Mouse (Mus musculus) liver, postnatal 0 days (tissue): Measurements from ENCODE around the gene Ppp1r12b.

Experiments used
- CTCF ChIP-seq: sonication (generic); IDR thresholded peaks from 2 replicates; pipeline ENCODE4 v1.5.1; 2016; ENCODE audit warnings: antibody characterized with exemption, low read depth
- EP300 ChIP-seq: IDR thresholded peaks from 2 replicates; pipeline ENCODE4 v1.6.1; 2016; ENCODE audit warnings: antibody characterized with exemption, low read depth, mild to moderate bottlenecking

DNA sequence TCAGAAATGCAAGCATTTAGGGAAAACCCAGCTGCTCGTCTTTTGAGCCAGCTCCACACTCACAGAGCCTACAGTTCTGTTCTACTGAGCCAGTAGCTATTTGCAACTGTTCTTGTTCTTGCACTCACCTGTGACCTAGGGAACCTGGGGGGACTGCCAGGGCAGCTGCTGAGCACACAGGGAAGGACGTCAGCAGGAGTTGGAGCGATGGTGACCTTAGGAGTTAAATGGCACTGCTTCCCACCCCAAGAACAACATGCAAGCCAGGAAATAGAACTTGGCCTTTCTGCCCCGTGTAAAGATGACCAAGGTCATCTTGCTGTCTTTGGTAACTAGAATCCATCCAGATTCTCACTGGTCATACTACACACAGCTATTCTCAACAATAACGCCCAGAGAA lies 195.1 kb downstream of the Ppp1r12b start:
- TF ChIP-seq CTCF = no peak
- TF ChIP-seq EP300 = no peak
